Mouse (Mus musculus): ENCODE results near the gene Spn. TPM values are rescaled to one million over a fixed set of nuclear protein-coding genes. Genes with fewer than 3 reads are reported as not detected.
"Not testable (repeated sequence)": the region's sequence is repeated elsewhere in the genome, so short reads cannot be mapped to it uniquely, and the experiment has no call there.

Spn gene
- not detected in 2 replicates for polyA plus RNA-seq (2016; fragmentation: Nextera tagmentation; extraction: Ambion mirVana)

- H3K27ac ChIP-seq, result no peak within 1 kb of the TSS
- no peaks in the 10 kb centered on the region for H3K9me3 ChIP-seq (replicated peaks)
- peaks cover 7% of the 10 kb centered on the region; the same call in 1 of the 2 replicates for H3K4me1 ChIP-seq
- no peak for ATAC-seq (ENCODE audit: low FRiP score)
- H3K36me3 ChIP-seq, result no peaks in the 10 kb centered on the region
- no peak within 1 kb of the TSS for H3K9ac ChIP-seq
- 66% methylated on average over 9 of the region's 9 CpGs for WGBS
- no peak within 1 kb of the TSS for H3K4me2 ChIP-seq (replicated peaks)
- no peak within 1 kb of the TSS for H3K4me3 ChIP-seq
- H3K27me3 ChIP-seq, result no peaks in the 10 kb centered on the region
Observed at GRCm38 (mm10) chr7:127137262-127138017, at the start of gene Spn. Gene Spn, minus strand, starts transcription at chr7:127137823.

- H3K9ac ChIP-seq, result no peak overlapping the region
- no peaks in the 10 kb centered on the region for H3K9me3 ChIP-seq (replicated peaks)
- H3K27me3 ChIP-seq, result no peaks in the 10 kb centered on the region
- H3K4me1 ChIP-seq, result no peaks in the 10 kb centered on the region
- ATAC-seq (ENCODE audit: low FRiP score), result no peak
- peaks cover 14% of the 10 kb centered on the region for H3K36me3 ChIP-seq
- no peak overlapping the region for H3K4me2 ChIP-seq (replicated peaks)
- WGBS, result 68% methylated on average over 10 of the region's 10 CpGs
- H3K4me3 ChIP-seq, result no peak overlapping the region
- no peak overlapping the region for H3K27ac ChIP-seq
Observed at GRCm38 (mm10) chr7:127187351-127187750, 49.7 kb upstream of the Spn start.

- Histone ChIP-seq H3K27ac (no peak overlapping the region), H3K4me1 (no peaks in the 10 kb centered on the region), H3K4me2 (replicated peaks) (no peak overlapping the region), H3K9ac (no peak overlapping the region), H3K27me3 (no peaks in the 10 kb centered on the region), H3K4me3 (no peak overlapping the region), H3K36me3 (no peaks in the 10 kb centered on the region; the same call in 1 of the 2 replicates), H3K9me3 (replicated peaks) (no peaks in the 10 kb centered on the region)
- no peak for ATAC-seq (ENCODE audit: low FRiP score)
- WGBS, result 62% methylated on average over 3 of the region's 3 CpGs
Observed at GRCm38 (mm10) chr7:127185601-127186000, 48.0 kb upstream of the Spn start.

GRCm38 (mm10) chr7:127184720-127185119, 47.1 kb upstream of the Spn start:
- Histone ChIP-seq H3K4me1 (no peaks in the 10 kb centered on the region), H3K27me3 (no peaks in the 10 kb centered on the region), H3K4me3 (no peak overlapping the region), H3K36me3 (no peaks in the 10 kb centered on the region), H3K4me2 (replicated peaks) (no peak overlapping the region), H3K9ac (no peak overlapping the region), H3K27ac (no peak overlapping the region), H3K9me3 (replicated peaks) (no peaks in the 10 kb centered on the region)
- ATAC-seq (ENCODE audit: low FRiP score), result no peak
- 63% methylated on average over 1 of the region's 1 CpGs for WGBS

GRCm38 (mm10) chr7:127183828-127184227, 46.2 kb upstream of the Spn start:
- H3K4me3 ChIP-seq, result no peak overlapping the region
- H3K4me1 ChIP-seq, result no peaks in the 10 kb centered on the region
- WGBS, result 70% methylated on average over 6 of the region's 6 CpGs
- no peak overlapping the region for H3K4me2 ChIP-seq (replicated peaks)
- ATAC-seq (ENCODE audit: low FRiP score), result no peak
- H3K36me3 ChIP-seq, result no peaks in the 10 kb centered on the region
- H3K27me3 ChIP-seq, result no peaks in the 10 kb centered on the region
- H3K27ac ChIP-seq, result no peak overlapping the region
- no peaks in the 10 kb centered on the region for H3K9me3 ChIP-seq (replicated peaks)
- H3K9ac ChIP-seq, result no peak overlapping the region

- Histone ChIP-seq H3K4me1 (no peaks in the 10 kb centered on the region), H3K4me2 (replicated peaks) (no peak overlapping the region), H3K9me3 (replicated peaks) (no peaks in the 10 kb centered on the region), H3K9ac (no peak overlapping the region), H3K36me3 (no peaks in the 10 kb centered on the region), H3K27ac (no peak overlapping the region), H3K27me3 (no peaks in the 10 kb centered on the region), H3K4me3 (no peak overlapping the region)
- no peak for ATAC-seq (ENCODE audit: low FRiP score)
- WGBS, result 83% methylated on average over 8 of the region's 8 CpGs
Observed at GRCm38 (mm10) chr7:127183345-127183744, 45.7 kb upstream of the Spn start.

- H3K27ac ChIP-seq; H3K27me3 ChIP-seq; H3K4me1 ChIP-seq; H3K36me3 ChIP-seq; H3K4me2 ChIP-seq (replicated peaks); H3K9me3 ChIP-seq (replicated peaks); H3K4me3 ChIP-seq; ATAC-seq (ENCODE audit: low FRiP score); H3K9ac ChIP-seq: not testable (repeated sequence)
- 31% methylated on average over 3 of the region's 3 CpGs for WGBS
Observed at GRCm38 (mm10) chr7:127181724-127182123, 44.1 kb upstream of the Spn start.

GRCm38 (mm10) chr7:127180783-127181182, 43.2 kb upstream of the Spn start:
- Histone ChIP-seq H3K4me3 (no peak overlapping the region), H3K9me3 (replicated peaks) (no peaks in the 10 kb centered on the region), H3K4me1 (no peaks in the 10 kb centered on the region), H3K9ac (no peak overlapping the region), H3K36me3 (no peaks in the 10 kb centered on the region), H3K4me2 (replicated peaks) (no peak overlapping the region), H3K27ac (no peak overlapping the region), H3K27me3 (no peaks in the 10 kb centered on the region)
- WGBS, result 84% methylated on average over 2 of the region's 2 CpGs
- no peak for ATAC-seq (ENCODE audit: low FRiP score)

- no peak overlapping the region for H3K4me3 ChIP-seq
- no peak overlapping the region for H3K9ac ChIP-seq
- no peak for ATAC-seq (ENCODE audit: low FRiP score)
- no peak overlapping the region for H3K27ac ChIP-seq
- no peaks in the 10 kb centered on the region for H3K27me3 ChIP-seq
- H3K4me2 ChIP-seq (replicated peaks), result no peak overlapping the region
- no peaks in the 10 kb centered on the region for H3K36me3 ChIP-seq
- 74% methylated on average over 4 of the region's 4 CpGs for WGBS
- no peaks in the 10 kb centered on the region for H3K4me1 ChIP-seq
- no peaks in the 10 kb centered on the region for H3K9me3 ChIP-seq (replicated peaks)
Observed at GRCm38 (mm10) chr7:127176937-127177336, 39.3 kb upstream of the Spn start.

GRCm38 (mm10) chr7:127166501-127166900, 28.9 kb upstream of the Spn start:
- 88% methylated on average over 5 of the region's 5 CpGs for WGBS
- Histone ChIP-seq H3K4me2 (replicated peaks) (no peak overlapping the region), H3K27ac (no peak overlapping the region), H3K4me3 (no peak overlapping the region), H3K4me1 (no peaks in the 10 kb centered on the region), H3K9ac (no peak overlapping the region), H3K36me3 (no peaks in the 10 kb centered on the region), H3K9me3 (replicated peaks) (no peaks in the 10 kb centered on the region), H3K27me3 (no peaks in the 10 kb centered on the region)
- ATAC-seq (ENCODE audit: low FRiP score), result no peak

GRCm38 (mm10) chr7:127165607-127166493, 28.2 kb upstream of the Spn start:
- Histone ChIP-seq H3K9me3 (replicated peaks) (no peaks in the 10 kb centered on the region), H3K4me1 (no peaks in the 10 kb centered on the region), H3K27me3 (no peaks in the 10 kb centered on the region), H3K4me2 (replicated peaks) (no peak overlapping the region), H3K27ac (no peak overlapping the region), H3K36me3 (no peaks in the 10 kb centered on the region), H3K4me3 (no peak overlapping the region), H3K9ac (no peak overlapping the region)
- ATAC-seq (ENCODE audit: low FRiP score), result no peak
- WGBS, result 86% methylated on average over 12 of the region's 12 CpGs

GRCm38 (mm10) chr7:127164002-127164401, 26.4 kb upstream of the Spn start:
- Histone ChIP-seq H3K4me1 (no peaks in the 10 kb centered on the region), H3K36me3 (no peaks in the 10 kb centered on the region), H3K27me3 (no peaks in the 10 kb centered on the region), H3K27ac (no peak overlapping the region), H3K4me2 (replicated peaks) (no peak overlapping the region), H3K9me3 (replicated peaks) (no peaks in the 10 kb centered on the region), H3K9ac (no peak overlapping the region), H3K4me3 (no peak overlapping the region)
- ATAC-seq (ENCODE audit: low FRiP score), result no peak
- 83% methylated on average over 4 of the region's 4 CpGs for WGBS
